Mouse (Mus musculus): Measurements from ENCODE around the gene Styk1. TPM values are rescaled to one million over a fixed set of nuclear protein-coding genes. Genes with fewer than 3 reads are reported as not detected.
"Not testable (repeated sequence)": the region's sequence is repeated elsewhere in the genome, so short reads cannot be mapped to it uniquely, and the experiment has no call there.

Gene Styk1
- total RNA-seq, 1 experiment from 2014 or later = 0.47 TPM

DNA sequence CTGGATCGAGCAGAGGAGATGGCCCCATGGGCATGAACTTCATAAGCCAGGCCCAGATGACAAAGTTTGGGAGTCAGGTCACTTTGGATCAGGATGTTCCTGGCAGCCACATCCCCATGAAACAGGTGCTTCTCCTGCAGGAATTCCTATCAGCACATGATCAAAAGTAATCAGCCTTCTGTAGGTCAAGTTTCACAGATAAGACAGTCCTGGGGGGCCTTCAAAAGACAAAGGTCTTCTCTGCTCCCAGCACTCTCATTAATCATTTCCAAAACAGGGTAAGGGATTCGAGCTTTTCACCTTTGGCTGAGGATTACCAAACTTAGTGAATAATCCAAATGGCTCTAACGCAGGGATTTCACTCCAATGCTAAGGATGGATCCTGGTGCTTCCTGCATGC is 48.6 kb downstream of the Styk1 start:
- ATAC-seq (ENCODE audit: extremely low read depth, insufficient number of reproducible peaks, low FRiP score, poor library complexity, severe bottlenecking) = no peak

DNA sequence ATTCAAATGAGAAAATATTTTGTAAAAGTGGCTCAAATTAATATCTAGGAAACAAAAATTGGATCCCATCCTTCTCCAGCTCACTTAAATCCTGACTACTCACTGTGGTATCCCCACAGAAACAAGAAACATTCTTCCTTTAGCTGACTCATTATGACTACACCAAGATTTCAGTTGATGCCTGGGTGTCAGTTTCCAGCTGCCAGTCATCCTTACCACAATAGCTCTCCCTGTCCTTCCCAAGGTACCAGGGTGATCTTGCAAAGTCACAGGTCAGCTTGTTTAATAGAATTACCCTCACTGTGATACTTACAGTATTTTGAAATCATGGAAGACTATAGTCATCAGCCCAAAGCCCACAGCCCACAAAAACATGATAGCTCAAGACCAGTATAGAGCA is 54.9 kb downstream of the Styk1 start:
- ATAC-seq (ENCODE audit: extremely low read depth, insufficient number of reproducible peaks, low FRiP score, poor library complexity, severe bottlenecking) = no peak

DNA sequence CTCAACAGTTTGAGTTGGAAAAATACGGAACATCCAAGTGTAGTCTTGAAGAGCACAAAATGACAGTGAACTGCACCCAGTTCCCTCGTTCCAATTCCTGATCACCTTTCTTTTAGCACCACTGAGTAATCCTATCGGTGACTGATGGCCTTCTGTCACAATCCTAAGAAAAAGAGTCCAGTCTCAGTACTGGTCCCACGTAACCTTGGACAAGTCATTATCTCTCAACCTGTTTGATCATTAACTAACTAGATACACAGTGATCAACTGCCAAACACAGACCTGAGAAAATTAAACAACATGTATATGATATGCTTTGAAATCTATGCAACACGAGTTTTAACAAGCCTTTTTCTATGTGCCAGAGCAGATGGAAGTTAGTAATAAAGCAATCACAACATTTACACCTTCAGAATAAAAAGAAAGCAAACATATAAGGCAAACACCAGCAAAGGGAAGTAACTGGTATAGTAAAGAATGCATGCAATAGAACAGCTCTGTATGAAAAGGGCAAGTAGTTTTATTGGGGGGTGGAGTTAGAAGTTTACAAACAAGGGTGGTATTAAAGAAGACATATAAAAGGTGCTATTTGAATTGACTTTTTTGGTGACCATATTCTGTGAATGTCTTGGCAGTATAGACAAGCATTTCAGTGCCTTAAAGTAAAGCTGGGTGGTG is 58.8 kb downstream of the Styk1 start:
- no peak for ATAC-seq (ENCODE audit: extremely low read depth, insufficient number of reproducible peaks, low FRiP score, poor library complexity, severe bottlenecking)

DNA sequence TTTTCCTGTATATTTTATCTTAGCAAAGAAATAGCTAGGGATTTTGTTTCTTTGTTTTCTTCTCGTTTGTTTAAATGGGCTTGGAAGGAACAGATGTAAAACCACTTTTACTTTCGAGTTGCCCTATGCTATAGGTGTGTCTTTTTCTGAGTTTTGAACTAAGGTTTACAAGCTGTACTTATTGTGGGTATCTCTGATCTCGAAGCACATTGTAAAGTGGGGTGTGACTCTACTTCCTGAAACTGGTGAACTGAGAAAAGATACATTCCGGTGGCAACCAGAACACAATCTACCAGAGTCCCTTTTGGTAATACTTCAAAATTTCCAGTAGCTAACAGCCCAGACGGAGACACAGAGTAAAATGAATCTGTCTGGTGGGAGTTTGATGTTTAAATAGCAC is 59.5 kb downstream of the Styk1 start:
- ATAC-seq (ENCODE audit: extremely low read depth, insufficient number of reproducible peaks, low FRiP score, poor library complexity, severe bottlenecking) = peak; percentile 16; the same call in 1 of the 2 replicates

DNA sequence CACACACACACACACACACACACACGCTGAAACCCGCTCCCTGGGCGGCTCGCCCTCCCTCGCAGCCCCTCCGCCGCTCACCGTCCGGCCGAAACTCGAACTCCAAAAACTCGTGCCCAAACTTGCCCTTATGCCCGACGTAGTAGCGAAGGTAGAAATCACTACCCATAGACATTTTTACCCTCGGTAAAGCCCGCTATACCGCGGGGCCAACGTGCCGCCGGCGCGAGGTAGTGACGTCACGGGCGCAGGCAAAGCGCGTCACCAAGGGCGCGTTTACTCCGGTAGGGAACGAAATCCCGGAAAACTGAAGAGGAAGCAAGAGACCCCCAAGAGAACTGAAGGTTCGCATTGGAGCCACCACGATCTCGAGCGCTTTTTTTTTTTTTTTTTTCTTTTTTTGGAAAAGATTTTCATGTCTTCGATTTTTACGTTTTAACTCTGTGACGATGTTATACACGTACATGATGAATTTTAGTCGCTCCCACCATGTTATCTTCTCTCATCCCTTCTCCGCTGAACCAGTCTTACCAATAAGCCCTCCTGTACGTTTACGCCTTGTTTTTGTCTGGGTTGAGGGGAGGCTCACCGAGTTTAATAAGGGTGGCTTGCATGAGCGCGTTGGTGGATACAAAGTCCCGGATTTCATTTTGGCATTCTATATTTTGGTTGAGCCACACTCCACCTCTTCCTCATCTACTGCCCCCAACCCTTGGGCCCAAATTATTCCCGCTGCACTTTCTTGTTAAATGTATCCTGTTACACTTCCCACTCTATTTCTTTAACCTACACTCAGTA is 60.2 kb downstream of the Styk1 start, which contains the start of gene Magohb:
Gene Magohb (minus strand): TSS at position 254 of the 798 bp plus-strand sequence.
- peak; percentile 58; the same call in 1 of the 2 replicates for ATAC-seq (ENCODE audit: extremely low read depth, insufficient number of reproducible peaks, low FRiP score, poor library complexity, severe bottlenecking)

DNA sequence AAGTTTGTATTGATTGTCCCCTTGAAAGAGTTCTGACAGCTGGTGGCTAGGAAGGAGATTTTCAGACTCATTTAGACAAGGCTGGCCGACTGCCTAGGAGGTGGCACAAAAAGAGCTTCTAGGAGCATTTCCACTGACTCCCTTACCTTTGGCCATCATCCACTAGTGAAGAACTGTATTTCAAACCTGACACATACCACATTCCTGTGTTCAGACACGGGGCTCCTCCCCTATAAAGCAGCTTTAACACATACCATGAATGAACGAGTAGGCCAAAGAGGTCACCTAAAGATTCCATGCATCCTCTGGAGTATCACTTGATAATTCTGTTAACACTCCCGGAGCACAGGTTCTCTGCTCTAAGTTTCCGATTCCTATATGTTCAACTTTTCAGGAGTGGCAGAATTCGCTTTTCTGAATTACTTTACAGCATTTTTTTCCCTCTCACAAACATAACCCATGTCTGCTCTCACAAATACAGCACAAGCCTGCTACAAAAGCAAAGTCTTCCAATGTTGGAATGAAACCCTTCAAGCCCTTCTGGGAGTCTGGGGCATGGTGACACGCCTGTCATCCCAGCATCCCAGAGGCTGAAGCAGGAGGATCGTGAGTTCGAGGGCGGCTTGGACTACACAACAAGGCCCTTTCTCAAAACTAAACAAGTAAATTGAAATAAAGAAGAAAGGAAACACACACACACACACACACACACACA is 61.0 kb downstream of the Styk1 start:
- ATAC-seq (ENCODE audit: extremely low read depth, insufficient number of reproducible peaks, low FRiP score, poor library complexity, severe bottlenecking) = no peak

DNA sequence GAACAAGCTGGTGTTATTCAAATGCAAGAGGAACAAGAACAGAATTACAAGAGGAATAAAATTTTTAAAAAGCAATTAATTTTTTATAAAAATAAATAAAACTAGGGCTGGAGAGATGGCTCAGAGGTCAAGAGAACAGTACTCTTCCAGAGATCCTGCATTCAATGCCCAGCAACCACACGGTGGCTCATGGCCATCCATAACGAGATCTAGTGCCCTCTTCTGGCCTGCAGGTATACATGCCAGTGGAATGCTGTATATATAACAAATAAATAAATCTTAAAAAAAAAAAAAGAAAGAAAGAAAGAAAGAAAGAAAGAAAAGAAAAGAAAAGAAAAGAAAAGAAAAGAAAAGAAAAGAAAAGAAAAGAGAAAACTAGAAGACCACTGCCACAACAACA is 63.0 kb downstream of the Styk1 start:
- peak; percentile 73; the same call in 1 of the 2 replicates for ATAC-seq (ENCODE audit: extremely low read depth, insufficient number of reproducible peaks, low FRiP score, poor library complexity, severe bottlenecking)

DNA sequence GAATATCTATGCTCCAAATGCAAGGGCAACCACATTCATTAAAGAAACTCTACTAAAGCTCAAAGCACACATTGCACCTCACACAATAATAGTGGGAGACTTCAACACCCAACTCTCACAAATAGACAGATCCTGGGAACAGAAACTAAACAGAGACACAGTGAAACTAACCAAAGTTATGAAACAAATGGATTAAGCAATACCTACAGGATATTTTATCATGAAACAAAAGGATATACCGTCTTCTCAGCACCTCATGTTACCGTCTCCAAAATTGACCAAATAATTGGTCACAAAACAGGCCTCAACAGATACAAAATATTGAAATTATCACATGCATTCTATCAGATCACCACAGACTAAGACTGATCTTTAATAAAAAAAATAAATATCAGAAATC is 75.2 kb downstream of the Styk1 start:
- not testable (repeated sequence) for ATAC-seq (ENCODE audit: extremely low read depth, insufficient number of reproducible peaks, low FRiP score, poor library complexity, severe bottlenecking)

DNA sequence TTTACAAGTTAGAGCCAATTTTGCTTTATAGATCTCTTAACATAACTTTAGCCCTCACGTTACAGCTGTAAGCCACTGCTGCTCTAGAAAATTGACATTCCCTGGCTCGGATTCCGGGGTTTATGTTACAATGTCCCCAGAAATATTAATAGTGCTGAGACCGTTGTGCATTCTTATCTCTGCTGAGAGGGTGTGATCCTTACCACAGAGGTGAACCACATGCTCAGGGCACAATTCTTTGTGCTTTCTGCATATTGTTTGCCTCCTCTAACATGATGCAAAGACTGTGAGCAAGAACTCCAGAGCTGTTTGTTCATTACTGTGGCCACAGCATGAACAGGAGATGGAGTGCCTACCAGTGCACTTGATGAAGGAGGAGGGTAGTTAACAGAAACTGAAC is 76.7 kb downstream of the Styk1 start:
- no peak for ATAC-seq (ENCODE audit: extremely low read depth, insufficient number of reproducible peaks, low FRiP score, poor library complexity, severe bottlenecking)

DNA sequence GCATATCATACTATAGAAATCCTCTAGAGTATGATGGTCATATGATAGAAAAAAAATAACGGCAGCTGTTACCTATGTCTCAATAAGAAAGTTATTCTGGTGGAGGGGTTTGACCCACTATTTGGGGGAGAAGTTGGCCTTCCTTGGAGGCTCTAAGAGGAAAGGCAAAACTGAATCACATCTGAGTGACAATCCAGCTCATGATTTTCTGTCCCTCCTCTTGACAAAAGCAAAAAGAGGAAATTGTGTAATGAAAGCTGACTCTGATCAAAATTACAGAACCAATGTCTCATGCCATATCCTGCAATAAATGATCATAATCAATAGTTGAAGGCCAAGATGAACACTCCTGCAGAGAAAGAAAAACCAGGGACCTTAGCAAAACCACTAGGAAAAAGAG is 81.1 kb downstream of the Styk1 start:
- ATAC-seq (ENCODE audit: extremely low read depth, insufficient number of reproducible peaks, low FRiP score, poor library complexity, severe bottlenecking) = no peak

DNA sequence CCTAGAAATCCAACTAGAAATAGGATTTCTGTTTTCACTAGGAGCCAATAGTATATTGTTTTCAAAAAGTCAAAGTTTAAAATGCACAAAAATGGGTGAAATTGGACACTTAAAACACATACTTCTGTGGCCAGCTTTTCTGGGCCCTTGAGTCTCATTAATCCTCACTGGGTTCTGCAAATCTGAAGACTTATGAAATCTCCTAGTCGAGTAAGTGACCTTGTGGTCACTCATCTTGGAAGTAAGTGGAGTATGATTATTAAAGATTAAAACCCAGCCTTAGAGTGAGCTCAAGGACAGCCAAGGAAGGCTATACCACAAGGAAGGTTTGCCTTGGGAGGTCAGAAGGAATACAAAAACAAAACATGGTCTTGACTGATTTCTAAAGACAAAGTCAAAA is 83.1 kb downstream of the Styk1 start:
- ATAC-seq (ENCODE audit: extremely low read depth, insufficient number of reproducible peaks, low FRiP score, poor library complexity, severe bottlenecking) = no peak

DNA sequence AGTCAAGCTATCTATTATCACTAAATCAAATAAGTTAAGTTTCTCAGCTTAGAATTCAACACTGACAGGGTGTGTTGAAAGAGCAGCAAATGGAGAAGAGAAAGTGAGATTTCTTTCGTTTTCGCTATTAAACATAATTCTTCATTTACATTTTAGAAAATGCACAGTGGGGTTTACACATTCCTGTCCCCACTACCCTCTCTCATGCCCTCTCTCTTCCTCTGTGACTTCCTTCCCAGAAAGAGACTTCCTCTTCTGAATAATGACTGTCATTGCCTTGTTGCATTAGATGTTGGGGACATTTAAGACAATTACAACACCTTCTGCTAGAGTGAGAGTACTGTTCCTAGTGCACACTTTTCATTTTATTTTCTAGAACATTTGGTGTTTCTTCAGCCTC is 83.8 kb downstream of the Styk1 start:
- peak; percentile 98 for ATAC-seq (ENCODE audit: extremely low read depth, insufficient number of reproducible peaks, low FRiP score, poor library complexity, severe bottlenecking)

DNA sequence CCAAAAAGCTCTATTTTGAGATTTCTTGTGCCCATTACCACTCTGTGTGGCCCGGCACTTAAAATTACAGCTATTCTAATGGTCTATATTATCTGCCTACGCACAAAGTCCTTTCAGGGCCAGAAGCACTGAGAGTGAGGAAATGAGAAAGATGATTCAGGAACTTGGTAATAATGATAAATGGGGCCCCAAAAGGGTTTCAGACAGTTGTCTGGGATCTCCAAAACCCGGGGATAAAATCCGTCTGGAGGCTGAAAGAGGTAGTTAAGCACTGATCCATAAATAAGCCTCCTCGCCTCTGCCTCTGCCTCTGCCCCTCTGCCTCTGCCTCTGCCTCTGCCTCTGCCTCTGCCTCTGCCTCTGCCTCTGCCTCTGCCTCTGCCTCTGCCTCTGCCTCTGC is 89.2 kb downstream of the Styk1 start:
- no peak for ATAC-seq (ENCODE audit: extremely low read depth, insufficient number of reproducible peaks, low FRiP score, poor library complexity, severe bottlenecking)

DNA sequence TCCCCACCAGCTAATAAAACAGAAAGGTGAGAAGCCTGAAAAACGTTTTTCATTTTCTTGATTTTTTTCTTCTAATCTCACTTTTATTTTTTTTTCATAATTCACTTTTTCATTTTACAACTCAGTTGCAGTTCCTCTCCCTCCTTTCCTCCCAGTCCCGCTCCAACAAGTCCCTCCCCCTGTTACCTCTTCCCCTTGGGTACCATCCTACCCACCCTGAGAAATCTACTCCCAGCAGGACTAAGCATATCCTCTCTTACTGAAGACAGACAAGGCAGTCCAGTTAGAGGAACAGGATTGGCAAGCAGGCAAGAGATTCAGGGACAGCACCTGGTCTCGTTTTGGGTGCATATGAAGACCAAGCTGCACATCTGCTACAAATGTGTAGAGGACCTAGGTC is 90.6 kb downstream of the Styk1 start:
- no peak for ATAC-seq (ENCODE audit: extremely low read depth, insufficient number of reproducible peaks, low FRiP score, poor library complexity, severe bottlenecking)

DNA sequence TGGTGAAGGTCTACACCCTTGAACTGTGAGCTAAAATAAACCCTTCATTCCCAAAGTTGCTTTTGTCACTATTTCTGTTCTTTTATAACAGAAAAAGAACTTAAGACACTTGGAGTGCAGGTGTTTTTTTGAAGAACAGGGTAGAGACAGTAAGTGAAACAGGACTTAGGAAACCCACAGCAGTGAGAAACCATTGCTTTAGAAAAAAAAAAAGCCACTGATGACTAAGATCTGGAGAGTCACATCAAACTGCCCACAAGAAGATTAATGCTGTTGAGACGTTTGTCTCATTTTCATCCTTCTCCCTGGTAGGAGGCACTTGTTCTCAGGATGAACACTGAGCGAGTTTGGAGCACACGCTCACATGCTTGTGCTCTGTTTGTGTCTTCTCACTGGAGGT is 91.4 kb downstream of the Styk1 start:
- ATAC-seq (ENCODE audit: extremely low read depth, insufficient number of reproducible peaks, low FRiP score, poor library complexity, severe bottlenecking) = no peak

Other genes with a start within 250 kb of the Styk1 start
- 139 TPM in 2 replicates for gene Klra2, start 106.2 kb downstream of the Styk1 start, total RNA-seq (2017)
- gene Magohb, start 60.4 kb downstream of the Styk1 start, total RNA-seq (2017) = 9.1 and 21.5 TPM in 2 replicates
- 42.6 and 46.3 TPM in 2 replicates for gene Ybx3, start 34.9 kb upstream of the Styk1 start, total RNA-seq (2017)
- gene 5430401F13Rik, start 132.8 kb upstream of the Styk1 start, total RNA-seq (2017) = not detected in 2 replicates
- not detected in 2 replicates for gene Gm6619, start 132.8 kb upstream of the Styk1 start, total RNA-seq (2017)

All from neutrophil, adult 5-6 weeks (primary cell).